Mouse (Mus musculus): ENCODE data around the gene Nxnl1. TPM values are rescaled to one million over a fixed set of nuclear protein-coding genes. Genes with fewer than 3 reads are reported as not detected.
"Not testable (repeated sequence)": the region's sequence is repeated elsewhere in the genome, so short reads cannot be mapped to it uniquely, and the experiment has no call there.

Gene Nxnl1
- total RNA-seq, 2 experiments from 2014 or later = 0.18 to 0.22 TPM

GRCm38 (mm10) chr8:71530735-71531467 is 35.5 kb downstream of the Nxnl1 start:
- DNase-seq (ENCODE audit: low spot score in 2 of 2) = not testable (repeated sequence)
- intact Hi-C loops (cut with DNase I) = loop anchor here (5.0 kb wide), 1 partner anchor 34 kb away; no protein-coding TSS in a partner anchor

- no peak for DNase-seq (ENCODE audit: low spot score in 2 of 2)
- intact Hi-C loops (cut with DNase I) = no loop called here
Measured at GRCm38 (mm10) chr8:71528362-71529073, 37.9 kb downstream of the Nxnl1 start.

- intact Hi-C loops (cut with DNase I) = no loop called here
- no peak for DNase-seq (ENCODE audit: low spot score in 2 of 2)
Measured at GRCm38 (mm10) chr8:71527162-71527870, 39.1 kb downstream of the Nxnl1 start.

GRCm38 (mm10) chr8:71526272-71526671 is 40.1 kb downstream of the Nxnl1 start:
- DNase-seq (ENCODE audit: low spot score in 2 of 2) = no peak
- intact Hi-C loops (cut with DNase I) = no loop called here

- no peak for DNase-seq (ENCODE audit: low spot score in 2 of 2)
- intact Hi-C loops (cut with DNase I) = no loop called here
Measured at GRCm38 (mm10) chr8:71525226-71526050, 41.0 kb downstream of the Nxnl1 start, which contains the start of gene Ccdc194. Gene Ccdc194 (minus strand): TSS chr8:71525711.

- intact Hi-C loops (cut with DNase I) = loop anchor here (2.0 kb wide), 2 partner anchors 27 to 81 kb away; no protein-coding TSS in a partner anchor
- peak; percentile 86 to 87 for DNase-seq (ENCODE audit: low spot score in 2 of 2)
Measured at GRCm38 (mm10) chr8:71521634-71522033, 44.8 kb downstream of the Nxnl1 start.

GRCm38 (mm10) chr8:71519037-71519825 is 47.2 kb downstream of the Nxnl1 start:
- intact Hi-C loops (cut with DNase I); DNase-seq (ENCODE audit: low spot score in 2 of 2): not testable (repeated sequence)

GRCm38 (mm10) chr8:71516786-71517185 is 49.6 kb downstream of the Nxnl1 start:
- intact Hi-C loops (cut with DNase I) = no loop called here
- no peak for DNase-seq (ENCODE audit: low spot score in 2 of 2)

- intact Hi-C loops (cut with DNase I) = no loop called here
- no peak for DNase-seq (ENCODE audit: low spot score in 2 of 2)
Measured at GRCm38 (mm10) chr8:71515043-71515442, 51.4 kb downstream of the Nxnl1 start.

GRCm38 (mm10) chr8:71513018-71513754 is 53.2 kb downstream of the Nxnl1 start:
- intact Hi-C loops (cut with DNase I) = no loop called here
- DNase-seq (ENCODE audit: low spot score in 2 of 2) = no peak

- intact Hi-C loops (cut with DNase I) = no loop called here
- no peak for DNase-seq (ENCODE audit: low spot score in 2 of 2)
Measured at GRCm38 (mm10) chr8:71511644-71512043, 54.8 kb downstream of the Nxnl1 start, which contains the start of gene Plvap. Gene Plvap (minus strand): TSS chr8:71511752.

Other genes starting within 250 kb of the Nxnl1 start
- 100 to 1,000 TPM; 104 to 119 TPM for gene Use1, start 199.8 kb downstream of the Nxnl1 start, total RNA-seq (2021)
- 10 to 100 TPM; 15.4 to 18.1 TPM for gene Ocel1, start 195.3 kb downstream of the Nxnl1 start, total RNA-seq (2021)
- 10 to 100 TPM; 39.3 to 40.6 TPM for gene Nr2f6, start 184.6 kb downstream of the Nxnl1 start, total RNA-seq (2021)
- 1 to 10 TPM; 3.4 to 4.9 TPM for gene Ushbp1, start 170.8 kb downstream of the Nxnl1 start, total RNA-seq (2021)
- 100 to 1,000 TPM; 101 to 116 TPM for gene Babam1, start 169.7 kb downstream of the Nxnl1 start, total RNA-seq (2021)
- gene Ankle1, start 160.6 kb downstream of the Nxnl1 start, total RNA-seq (2021) = under 1 TPM in 1 of 2 experiments, not detected in 1; 0.29 TPM
- 100 to 1,000 TPM; 303 to 342 TPM for gene Abhd8, start 102.9 kb downstream of the Nxnl1 start, total RNA-seq (2021)
- 10 to 100 TPM; 47.3 to 68.9 TPM for gene Mrpl34, start 101.6 kb downstream of the Nxnl1 start, total RNA-seq (2021)
- gene Dda1, start 97.4 kb downstream of the Nxnl1 start, total RNA-seq (2021) = 10 to 100 TPM; 70.7 to 78.7 TPM
- gene Ano8, start 80.6 kb downstream of the Nxnl1 start, total RNA-seq (2021) = 10 to 100 TPM; 59.3 to 62.2 TPM
- 10 to 100 TPM; 34.2 to 36.0 TPM for gene Gtpbp3, start 78.5 kb downstream of the Nxnl1 start, total RNA-seq (2021)
- gene Plvap, start 54.8 kb downstream of the Nxnl1 start, total RNA-seq (2021) = 1 to 10 TPM; 7.4 to 9.4 TPM
- not detected for gene Ccdc194, start 40.9 kb downstream of the Nxnl1 start, total RNA-seq (2021)
- 1 to 10 TPM; 3.5 to 4.8 TPM for gene Bst2, start 29.1 kb downstream of the Nxnl1 start, total RNA-seq (2021)
- gene Mvb12a, start 23.7 kb downstream of the Nxnl1 start, total RNA-seq (2021) = 10 to 100 TPM; 37.8 to 43.0 TPM
- not detected for gene Tmem221, start 7.7 kb downstream of the Nxnl1 start, total RNA-seq (2021)
- 100 to 1,000 TPM in 1 of 2 experiments, 10 to 100 TPM in 1; 94.7 to 109 TPM for gene Slc27a1, start 2.3 kb upstream of the Nxnl1 start, total RNA-seq (2021)
- 10 to 100 TPM; 31.1 to 41.6 TPM for gene Pgls, start 25.6 kb upstream of the Nxnl1 start, total RNA-seq (2021)
- 1 to 10 TPM; 3.9 to 4.0 TPM for gene Fam129c, start 31.0 kb upstream of the Nxnl1 start, total RNA-seq (2021)
- gene Colgalt1, start 44.4 kb upstream of the Nxnl1 start, total RNA-seq (2021) = 10 to 100 TPM; 48.5 to 52.2 TPM
- gene Unc13a, start 105.2 kb upstream of the Nxnl1 start, total RNA-seq (2021) = 100 to 1,000 TPM; 278 to 328 TPM
- gene Jak3, start 109.7 kb upstream of the Nxnl1 start, total RNA-seq (2021) = 1 to 10 TPM; 4.0 to 5.5 TPM
- gene Insl3, start 122.6 kb upstream of the Nxnl1 start, total RNA-seq (2021) = 1 to 10 TPM in 1 of 2 experiments, under 1 TPM in 1; 0.59 to 1.9 TPM
- under 1 TPM; 0.52 to 0.75 TPM for gene B3gnt3, start 135.2 kb upstream of the Nxnl1 start, total RNA-seq (2021)
- 100 to 1,000 TPM; 156 to 193 TPM for gene Fcho1, start 159.1 kb upstream of the Nxnl1 start, total RNA-seq (2021)

Data from left cerebral cortex, postnatal 36 days (tissue).